Mouse (Mus musculus) intestine, embryonic 15.5 days (tissue): Measurements from ENCODE around the gene Ccnb1. TPM values are rescaled to one million over a fixed set of nuclear protein-coding genes. Genes with fewer than 3 reads are reported as not detected.
A peak's percentile ranks its signal among the peaks of the same experiment; 100 is the strongest.
"Not testable (repeated sequence)": the region's sequence is repeated elsewhere in the genome, so short reads cannot be mapped to it uniquely, and the experiment has no call there.

Experiments
- ATAC-seq: fragments of 200-750 bp; cut with Nextera tagmentation; 2 replicates; pipeline ENCODE4 v1.8.0; 2017; ENCODE audit warnings: moderate TSS enrichment, moderate library complexity
- H3K27ac ChIP-seq: fragments of 300-500 bp; sonication (generic); 2 replicates; pipeline ENCODE4 v1.5.1; 2015; ENCODE audit warnings: mild to moderate bottlenecking, inconsistent platforms
- H3K27me3 ChIP-seq: fragments of 300-500 bp; sonication (generic); replicated peaks from 2 replicates; pipeline ENCODE4 v1.6.1; 2015; ENCODE audit warnings: inconsistent platforms
- H3K36me3 ChIP-seq: fragments of 300-500 bp; sonication (generic); 2 replicates; pipeline ENCODE4 v1.6.1; 2015; ENCODE audit warnings: inconsistent platforms
- H3K4me1 ChIP-seq: fragments of 300-500 bp; sonication (generic); replicated peaks from 2 replicates; pipeline ENCODE4 v1.6.1; 2015; ENCODE audit warnings: inconsistent platforms
- H3K4me2 ChIP-seq: fragments of 300-500 bp; sonication (generic); replicated peaks from 2 replicates; pipeline ENCODE4 v1.6.1; 2015; ENCODE audit warnings: mild to moderate bottlenecking, inconsistent platforms
- H3K4me3 ChIP-seq: fragments of 300-500 bp; sonication (generic); replicated peaks from 2 replicates; pipeline ENCODE4 v1.5.1; 2015; ENCODE audit warnings: inconsistent platforms
- H3K9ac ChIP-seq: fragments of 300-500 bp; sonication (generic); 2 replicates; pipeline ENCODE4 v1.6.1; 2015; ENCODE audit warnings: inconsistent platforms
- H3K9me3 ChIP-seq: fragments of 300-500 bp; sonication (generic); 2 replicates; pipeline ENCODE4 v1.6.1; 2016; ENCODE audit warnings: inconsistent platforms
- WGBS: fragments of 180-500 bp; shearing (Covaris S2); methylation state at CpG from one replicate; pipeline ENCODE4 v1.1.7; 2015; 5-methylcytosine and 5-hydroxymethylcytosine counted together
- polyA plus RNA-seq: library from polyadenylated mRNA; unstranded; fragments of >200 nt; fragmentation: Nextera tagmentation; extraction: Ambion mirVana; gene quantifications from 2 replicates; pipeline ENCODE4 v1.2.1, GENCODE M21; 2015

Gene Ccnb1
- polyA plus RNA-seq, 1 experiment from 2014 or later, result 217 TPM

GRCm38 (mm10) chr13:100753011-100753410 lies 33.4 kb downstream of the Ccnb1 start:
- H3K4me3 ChIP-seq, result no peak overlapping the region
- no peaks in the 10 kb centered on the region for H3K27me3 ChIP-seq
- 80% methylated on average over 6 of the region's 6 CpGs for WGBS

GRCm38 (mm10) chr13:100752529-100752928 lies 33.8 kb downstream of the Ccnb1 start:
- Histone ChIP-seq H3K4me2 (no peak overlapping the region), H3K27me3 (no peaks in the 10 kb centered on the region), H3K4me1 (no peaks in the 10 kb centered on the region), H3K9me3 (no peaks in the 10 kb centered on the region), H3K27ac (no peak overlapping the region), H3K9ac (no peak overlapping the region), H3K4me3 (no peak overlapping the region), H3K36me3 (no peaks in the 10 kb centered on the region)
- 84% methylated on average over 8 of the region's 8 CpGs for WGBS
- ATAC-seq, result no peak

More at GRCm38 (mm10) chr13:100753011-100753410, 33.4 kb downstream of the Ccnb1 start:
- Histone ChIP-seq H3K4me2 (no peak overlapping the region), H3K36me3 (no peaks in the 10 kb centered on the region), H3K9ac (no peak overlapping the region), H3K4me1 (no peaks in the 10 kb centered on the region), H3K27ac (no peak overlapping the region), H3K9me3 (no peaks in the 10 kb centered on the region)
- ATAC-seq, result no peak

GRCm38 (mm10) chr13:100751402-100751801 lies 35.0 kb downstream of the Ccnb1 start:
- Histone ChIP-seq H3K36me3 (no peaks in the 10 kb centered on the region), H3K4me2 (no peak overlapping the region), H3K9ac (no peak overlapping the region), H3K4me3 (no peak overlapping the region), H3K27ac (no peak overlapping the region), H3K9me3 (no peaks in the 10 kb centered on the region), H3K27me3 (no peaks in the 10 kb centered on the region), H3K4me1 (no peaks in the 10 kb centered on the region)
- 79% methylated on average over 3 of the region's 3 CpGs for WGBS
- ATAC-seq, result no peak

GRCm38 (mm10) chr13:100750799-100751198 lies 35.6 kb downstream of the Ccnb1 start:
- Histone ChIP-seq H3K4me1 (no peaks in the 10 kb centered on the region), H3K4me3 (no peak overlapping the region), H3K36me3 (no peaks in the 10 kb centered on the region), H3K4me2 (no peak overlapping the region), H3K27me3 (no peaks in the 10 kb centered on the region), H3K9me3 (no peaks in the 10 kb centered on the region), H3K9ac (no peak overlapping the region), H3K27ac (no peak overlapping the region)
- ATAC-seq, result no peak
- WGBS, result 82% methylated on average over 5 of the region's 5 CpGs

- WGBS, result 49% methylated on average over 8 of the region's 8 CpGs
- ATAC-seq, result no peak
- no peaks in the 10 kb centered on the region for H3K9me3 ChIP-seq
- no peak overlapping the region for H3K9ac ChIP-seq
- no peak overlapping the region for H3K4me3 ChIP-seq
- no peaks in the 10 kb centered on the region for H3K36me3 ChIP-seq
- peaks cover 4% of the 10 kb centered on the region for H3K4me1 ChIP-seq
- no peak overlapping the region for H3K27ac ChIP-seq
- H3K4me2 ChIP-seq, result no peak overlapping the region
- no peaks in the 10 kb centered on the region for H3K27me3 ChIP-seq
These were observed 37.7 kb downstream of the Ccnb1 start for GRCm38 (mm10) chr13:100748638-100749037.

- H3K4me1 ChIP-seq, result peaks cover 9% of the 10 kb centered on the region
- no peaks in the 10 kb centered on the region for H3K9me3 ChIP-seq
- 81% methylated on average over 3 of the region's 3 CpGs for WGBS
- no peak overlapping the region for H3K27ac ChIP-seq
- no peak overlapping the region for H3K4me3 ChIP-seq
- ATAC-seq, result no peak
- H3K9ac ChIP-seq, result no peak overlapping the region
- no peak overlapping the region for H3K4me2 ChIP-seq
- no peaks in the 10 kb centered on the region for H3K27me3 ChIP-seq
- no peaks in the 10 kb centered on the region for H3K36me3 ChIP-seq
These were observed 40.3 kb downstream of the Ccnb1 start for GRCm38 (mm10) chr13:100746090-100746489.

- H3K4me3 ChIP-seq, result peak within 1 kb of the TSS; percentile 73
- peak; percentile 97 for ATAC-seq
- no peaks in the 10 kb centered on the region for H3K9me3 ChIP-seq
- H3K27ac ChIP-seq, result peak within 1 kb of the TSS; percentile 98
- H3K4me2 ChIP-seq, result peak within 1 kb of the TSS; percentile 70
- H3K27me3 ChIP-seq, result no peaks in the 10 kb centered on the region
- no peaks in the 10 kb centered on the region for H3K36me3 ChIP-seq
- peaks cover 9% of the 10 kb centered on the region for H3K4me1 ChIP-seq
- H3K9ac ChIP-seq, result peak within 1 kb of the TSS; percentile 92
- 0% methylated on average over 52 of the region's 52 CpGs for WGBS
These were observed 42.2 kb downstream of the Ccnb1 start, which contains the start of gene Mrps36 for GRCm38 (mm10) chr13:100744036-100744744. TSS of gene Mrps36 (minus strand) at chr13:100744659.

GRCm38 (mm10) chr13:100743346-100744035 lies 42.9 kb downstream of the Ccnb1 start:
- peak overlapping the region; percentile 98 for H3K27ac ChIP-seq

GRCm38 (mm10) chr13:100742831-100743230 lies 43.5 kb downstream of the Ccnb1 start:
- Histone ChIP-seq H3K36me3 (no peaks in the 10 kb centered on the region), H3K4me2 (peak overlapping the region; percentile 70), H3K27ac (peak overlapping the region; percentile 51; the same call in 1 of the 2 replicates), H3K9me3 (no peaks in the 10 kb centered on the region), H3K27me3 (no peaks in the 10 kb centered on the region), H3K4me1 (peaks cover 9% of the 10 kb centered on the region), H3K9ac (no peak overlapping the region), H3K4me3 (peak overlapping the region; percentile 19)
- no peak for ATAC-seq
- WGBS, result 84% methylated on average over 5 of the region's 5 CpGs

More at GRCm38 (mm10) chr13:100743346-100744035, 42.9 kb downstream of the Ccnb1 start:
- Histone ChIP-seq H3K9me3 (no peaks in the 10 kb centered on the region), H3K27me3 (no peaks in the 10 kb centered on the region), H3K36me3 (no peaks in the 10 kb centered on the region), H3K9ac (peak overlapping the region; percentile 92), H3K4me3 (peak overlapping the region; percentile 73), H3K4me1 (peaks cover 9% of the 10 kb centered on the region), H3K4me2 (peak overlapping the region; percentile 70)
- peak; percentile 64 for ATAC-seq
- 41% methylated on average over 11 of the region's 11 CpGs for WGBS

- no peak overlapping the region for H3K9ac ChIP-seq
- ATAC-seq, result no peak
- no peak overlapping the region for H3K4me2 ChIP-seq
- peaks cover 7% of the 10 kb centered on the region; the same call in 1 of the 2 replicates for H3K36me3 ChIP-seq
- no peaks in the 10 kb centered on the region for H3K9me3 ChIP-seq
- 95% methylated on average over 2 of the region's 2 CpGs for WGBS
- peaks cover 6% of the 10 kb centered on the region; the same call in 1 of the 2 replicates for H3K4me1 ChIP-seq
- no peak overlapping the region for H3K27ac ChIP-seq
- no peaks in the 10 kb centered on the region for H3K27me3 ChIP-seq
- H3K4me3 ChIP-seq, result no peak overlapping the region
These were observed 53.6 kb downstream of the Ccnb1 start for GRCm38 (mm10) chr13:100732756-100733155.

GRCm38 (mm10) chr13:100731462-100732046 lies 54.8 kb downstream of the Ccnb1 start:
- H3K9me3 ChIP-seq, H3K36me3 ChIP-seq, H3K27me3 ChIP-seq, H3K4me1 ChIP-seq, H3K4me3 ChIP-seq, ATAC-seq, H3K9ac ChIP-seq: not testable (repeated sequence)
- Histone ChIP-seq H3K27ac (peak overlapping the region; percentile 46; the same call in 1 of the 2 replicates), H3K4me2 (peak overlapping the region; percentile 60; the same call in 1 of the 2 replicates)
- WGBS, result 83% methylated on average over 6 of the region's 6 CpGs

- no peaks in the 10 kb centered on the region for H3K27me3 ChIP-seq
- H3K4me3 ChIP-seq, result peak within 1 kb of the TSS; percentile 78
- no peaks in the 10 kb centered on the region for H3K9me3 ChIP-seq
- H3K36me3 ChIP-seq, result peaks cover 7% of the 10 kb centered on the region; the same call in 1 of the 2 replicates
- under 1% methylated on average over 19 of the region's 19 CpGs for WGBS
- peaks cover 6% of the 10 kb centered on the region; the same call in 1 of the 2 replicates for H3K4me1 ChIP-seq
- peak within 1 kb of the TSS; percentile 78 for H3K9ac ChIP-seq
- peak; percentile 100 for ATAC-seq
- peak within 1 kb of the TSS; percentile 93 for H3K27ac ChIP-seq
- H3K4me2 ChIP-seq, result peak within 1 kb of the TSS; percentile 60
These were observed 55.6 kb downstream of the Ccnb1 start, which contains the start of gene Cdk7 for GRCm38 (mm10) chr13:100730861-100731176. TSS of gene Cdk7 (minus strand) at chr13:100730939.
